Mouse (Mus musculus): ENCODE measurements at regions not wholly inside any gene's neighbourhood (a gene's known extent, or its start where the extent isn't known, plus 50 kb on each side); places are given as distances from the start of the nearest gene placed in this dataset.

GRCm38 (mm10) chr15:51592069-51592435, 2292.7 kb upstream of the Gm7489 start:
- no peak for TF ChIP-seq POLR2A (IDR thresholded peaks at IDR 0.05; ENCODE audit: control insufficient read depth, low read depth, low read length)
- TF ChIP-seq CTCF (IDR thresholded peaks at IDR 0.05; ENCODE audit: control insufficient read depth, insufficient read depth, insufficient replicate concordance, low read depth, low read length) = no peak

All from testis, adult 2 months (tissue).